Mouse (Mus musculus): ENCODE data around the gene Nxph4. TPM values are rescaled to one million over a fixed set of nuclear protein-coding genes. Genes with fewer than 3 reads are reported as not detected.

The Nxph4 gene
- polyA plus RNA-seq (2012; ENCODE audit: insufficient read depth, insufficient read length, missing spikeins): not detected in 2 replicates

- no peak for TF ChIP-seq POLR2A (IDR thresholded peaks at IDR 0.05; ENCODE audit: borderline replicate concordance, low read depth, low read length)
- no peak for TF ChIP-seq CTCF (IDR thresholded peaks at IDR 0.05; ENCODE audit: low read depth, low read length)
- H3K4me3 ChIP-seq (ENCODE audit: insufficient read depth, low read length): peak within 1 kb of the TSS; percentile 30
- H3K27ac ChIP-seq (ENCODE audit: insufficient read depth, low read depth, low read length): no peak within 1 kb of the TSS
- no peaks in the 10 kb centered on the region for H3K4me1 ChIP-seq (ENCODE audit: control insufficient read depth, insufficient read depth, low read length)
Observed at GRCm38 (mm10) chr10:127534036-127534928, at the start of gene Nxph4. TSS of gene Nxph4 (minus strand) at chr10:127534559.

DNA sequence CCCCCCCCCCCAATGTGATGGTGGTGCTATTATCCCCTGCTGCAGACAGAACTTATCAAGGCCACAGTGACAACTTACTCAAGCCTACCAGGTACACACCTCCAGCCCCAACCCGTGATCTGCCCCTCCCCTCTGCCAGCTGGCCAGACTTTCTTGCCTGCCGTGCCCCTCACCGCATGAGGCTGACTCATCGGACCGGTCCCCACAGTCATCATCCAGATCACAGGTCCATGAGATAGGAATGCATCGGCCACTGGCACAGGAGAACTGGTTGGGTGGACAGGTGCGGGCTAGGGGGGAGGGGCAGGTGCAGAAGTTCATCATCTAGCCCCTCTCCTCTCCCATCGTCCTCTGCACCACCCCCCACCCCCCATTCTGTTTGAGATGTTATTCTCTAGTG is 49.3 kb upstream of the Nxph4 start:
- no peak for TF ChIP-seq CTCF (IDR thresholded peaks at IDR 0.05; ENCODE audit: low read depth, low read length)
- no peak for TF ChIP-seq POLR2A (IDR thresholded peaks at IDR 0.05; ENCODE audit: borderline replicate concordance, low read depth, low read length)

GRCm38 (mm10) chr10:127581291-127581690 is 46.9 kb upstream of the Nxph4 start:
- no peaks in the 10 kb centered on the region; the same call in none of the 2 replicates for H3K4me1 ChIP-seq (ENCODE audit: control insufficient read depth, insufficient read depth, low read length)
- no peak overlapping the region for H3K27ac ChIP-seq (ENCODE audit: insufficient read depth, low read depth, low read length)
- no peak for TF ChIP-seq POLR2A (IDR thresholded peaks at IDR 0.05; ENCODE audit: borderline replicate concordance, low read depth, low read length)
- TF ChIP-seq CTCF (IDR thresholded peaks at IDR 0.05; ENCODE audit: low read depth, low read length): no peak
- H3K4me3 ChIP-seq (ENCODE audit: insufficient read depth, low read length): no peak overlapping the region

More for the DNA sequence above, 49.3 kb upstream of the Nxph4 start:
- Histone ChIP-seq H3K4me1 (ENCODE audit: control insufficient read depth, insufficient read depth, low read length) (peaks cover 18% of the 10 kb centered on the region), H3K4me3 (ENCODE audit: insufficient read depth, low read length) (no peak overlapping the region), H3K27ac (ENCODE audit: insufficient read depth, low read depth, low read length) (no peak overlapping the region)

GRCm38 (mm10) chr10:127577982-127578381 is 43.6 kb upstream of the Nxph4 start:
- no peak overlapping the region for H3K27ac ChIP-seq (ENCODE audit: insufficient read depth, low read depth, low read length)
- no peak for TF ChIP-seq CTCF (IDR thresholded peaks at IDR 0.05; ENCODE audit: low read depth, low read length)
- no peak for TF ChIP-seq POLR2A (IDR thresholded peaks at IDR 0.05; ENCODE audit: borderline replicate concordance, low read depth, low read length)
- H3K4me1 ChIP-seq (ENCODE audit: control insufficient read depth, insufficient read depth, low read length): no peaks in the 10 kb centered on the region; the same call in 1 of the 2 replicates
- no peak overlapping the region for H3K4me3 ChIP-seq (ENCODE audit: insufficient read depth, low read length)

DNA sequence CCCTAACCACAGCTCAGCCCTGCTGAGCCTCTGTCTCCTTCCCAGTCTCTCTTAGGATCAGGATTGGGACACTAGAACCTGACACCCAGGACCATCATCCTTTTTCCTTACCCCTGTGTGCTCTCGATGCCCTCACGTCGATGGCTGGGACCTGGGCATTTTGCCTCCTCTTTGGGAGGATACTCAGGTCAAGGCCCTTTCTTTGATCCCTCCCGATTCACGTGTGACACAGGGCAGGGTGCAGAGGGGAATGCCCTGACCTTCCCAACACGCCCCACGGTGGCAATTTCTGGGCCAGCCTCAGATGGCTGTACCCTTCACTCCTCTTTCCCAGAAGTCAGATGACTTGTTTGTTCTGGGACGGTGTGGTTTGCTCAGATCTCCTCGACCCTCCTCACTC is 42.8 kb upstream of the Nxph4 start:
- Histone ChIP-seq H3K4me3 (ENCODE audit: insufficient read depth, low read length) (no peak overlapping the region), H3K4me1 (ENCODE audit: control insufficient read depth, insufficient read depth, low read length) (no peaks in the 10 kb centered on the region; the same call in 1 of the 2 replicates), H3K27ac (ENCODE audit: insufficient read depth, low read depth, low read length) (no peak overlapping the region)
- TF ChIP-seq CTCF (IDR thresholded peaks at IDR 0.05; ENCODE audit: low read depth, low read length) (no peak), POLR2A (IDR thresholded peaks at IDR 0.05; ENCODE audit: borderline replicate concordance, low read depth, low read length) (no peak)

DNA sequence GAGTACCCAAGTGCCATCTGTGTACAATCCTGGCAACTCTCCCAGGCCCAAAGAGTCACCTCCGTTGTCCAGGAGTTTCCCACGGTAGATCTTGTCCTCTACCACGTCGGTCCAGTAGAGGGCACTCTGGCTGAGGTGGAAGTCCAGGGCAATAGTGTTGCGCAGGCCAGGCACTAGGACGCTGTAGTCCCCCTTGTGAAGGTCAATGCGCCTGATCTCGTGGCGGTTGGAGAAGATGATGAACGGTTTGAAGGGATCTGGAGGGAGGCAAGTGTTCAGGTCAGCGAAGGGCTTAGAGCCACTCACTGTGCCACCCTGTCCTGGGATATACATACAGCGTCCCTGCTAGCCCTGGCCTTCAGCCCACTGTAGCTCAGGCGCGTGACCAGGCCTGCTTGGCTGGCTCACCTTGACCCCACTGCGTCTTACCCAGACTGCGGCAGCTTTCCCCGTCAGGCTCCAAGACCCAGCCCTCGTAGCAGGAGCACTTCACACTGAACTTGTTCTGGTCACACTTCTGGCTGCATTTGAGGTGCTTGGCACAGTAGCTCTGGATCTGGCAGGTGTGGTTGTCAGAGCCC is 42.1 kb upstream of the Nxph4 start:
- Histone ChIP-seq H3K27ac (ENCODE audit: insufficient read depth, low read depth, low read length) (no peak overlapping the region), H3K4me3 (ENCODE audit: insufficient read depth, low read length) (no peak overlapping the region), H3K4me1 (ENCODE audit: control insufficient read depth, insufficient read depth, low read length) (no peaks in the 10 kb centered on the region; the same call in 1 of the 2 replicates)
- TF ChIP-seq CTCF (IDR thresholded peaks at IDR 0.05; ENCODE audit: low read depth, low read length): peak; percentile 64
- no peak for TF ChIP-seq POLR2A (IDR thresholded peaks at IDR 0.05; ENCODE audit: borderline replicate concordance, low read depth, low read length)

DNA sequence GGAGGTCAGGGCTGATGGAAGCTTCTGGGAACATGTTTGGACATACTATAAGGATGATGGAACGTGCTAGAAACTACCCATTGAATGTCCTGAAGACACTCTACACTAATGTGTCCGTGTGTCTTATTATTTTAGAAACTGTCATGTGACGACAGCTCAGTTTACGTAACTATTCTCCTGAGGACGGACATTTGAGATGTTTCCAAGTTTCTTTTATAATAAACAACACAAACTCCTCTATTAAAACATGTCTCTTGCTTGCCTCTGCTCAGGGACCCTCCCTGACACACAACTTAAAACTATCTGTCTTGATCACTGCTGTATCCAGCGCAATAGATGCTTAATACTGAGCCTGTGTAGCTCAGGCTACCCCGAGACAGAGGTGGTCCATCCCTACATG is 41.4 kb upstream of the Nxph4 start:
- Histone ChIP-seq H3K4me3 (ENCODE audit: insufficient read depth, low read length) (no peak overlapping the region), H3K27ac (ENCODE audit: insufficient read depth, low read depth, low read length) (no peak overlapping the region), H3K4me1 (ENCODE audit: control insufficient read depth, insufficient read depth, low read length) (no peaks in the 10 kb centered on the region; the same call in 1 of the 2 replicates)
- TF ChIP-seq POLR2A (IDR thresholded peaks at IDR 0.05; ENCODE audit: borderline replicate concordance, low read depth, low read length) (no peak), CTCF (IDR thresholded peaks at IDR 0.05; ENCODE audit: low read depth, low read length) (no peak)

- H3K4me1 ChIP-seq (ENCODE audit: control insufficient read depth, insufficient read depth, low read length): peaks cover 6% of the 10 kb centered on the region
- no peak overlapping the region for H3K4me3 ChIP-seq (ENCODE audit: insufficient read depth, low read length)
- H3K27ac ChIP-seq (ENCODE audit: insufficient read depth, low read depth, low read length): no peak overlapping the region
- TF ChIP-seq CTCF (IDR thresholded peaks at IDR 0.05; ENCODE audit: low read depth, low read length) (no peak), POLR2A (IDR thresholded peaks at IDR 0.05; ENCODE audit: borderline replicate concordance, low read depth, low read length) (no peak)
Observed at GRCm38 (mm10) chr10:127572281-127572680, 37.9 kb upstream of the Nxph4 start.

- no peak overlapping the region for H3K27ac ChIP-seq (ENCODE audit: insufficient read depth, low read depth, low read length)
- H3K4me3 ChIP-seq (ENCODE audit: insufficient read depth, low read length): no peak overlapping the region
- peaks cover 6% of the 10 kb centered on the region for H3K4me1 ChIP-seq (ENCODE audit: control insufficient read depth, insufficient read depth, low read length)
- TF ChIP-seq CTCF (IDR thresholded peaks at IDR 0.05; ENCODE audit: low read depth, low read length) (no peak), POLR2A (IDR thresholded peaks at IDR 0.05; ENCODE audit: borderline replicate concordance, low read depth, low read length) (no peak)
Observed at GRCm38 (mm10) chr10:127570937-127571641, 36.7 kb upstream of the Nxph4 start.

Data from bone marrow macrophage, adult 2 months (primary cell).